Mouse (Mus musculus) neutrophil, adult 59 days (primary cell): ENCODE data around the gene Gm42372. TPM values are rescaled to one million over a fixed set of nuclear protein-coding genes. Genes with fewer than 3 reads are reported as not detected.

Source experiments
- total RNA-seq, 2 experiments: library from RNA; stranded (reverse); gene quantifications; 1 replicate in 1 of 2; 2 replicates in 1 of 2; pipeline ENCODE4 v1.2.4; 2023

Gm42372 gene
- total RNA-seq: under 1 TPM in 1 of 2 experiments, not detected in 1; 0.07 TPM

DNA sequence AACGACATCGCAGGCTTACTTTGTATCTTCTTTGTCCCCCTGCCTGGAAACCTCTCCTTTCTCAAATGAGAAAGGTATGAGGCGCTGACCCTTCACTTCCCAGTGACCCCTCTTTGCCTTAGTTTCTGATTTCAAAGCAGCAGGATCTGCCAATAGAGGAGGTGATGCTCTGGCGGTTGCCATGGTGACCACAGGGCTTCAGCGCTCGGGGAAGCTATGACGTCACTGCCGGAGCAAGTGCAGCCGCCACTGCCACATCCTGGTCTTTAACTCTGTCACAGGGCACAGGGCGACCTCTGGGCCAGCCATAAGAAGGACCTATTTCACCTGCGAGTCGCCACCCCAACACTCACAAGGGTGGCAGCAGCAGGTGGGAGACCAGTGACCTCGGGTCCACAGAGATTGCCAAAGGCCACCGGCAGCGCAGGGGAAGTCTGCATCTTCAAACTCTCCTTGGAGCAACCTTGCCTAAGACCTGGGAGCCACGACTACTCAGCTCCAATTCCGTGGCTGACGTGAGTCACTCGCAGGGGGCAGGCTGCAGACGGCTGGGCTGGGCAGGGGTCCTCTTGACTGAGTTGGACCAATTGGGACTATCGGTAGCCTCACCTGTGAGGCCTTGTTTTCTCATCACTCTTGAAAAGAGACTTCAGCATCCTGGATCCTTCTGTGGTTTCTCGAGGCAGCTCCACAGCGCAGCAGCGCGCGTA, at the start of gene Gm42372:
Gm42372 (plus strand) TSS at position 228 of the 710 bp plus-strand sequence.

DNA sequence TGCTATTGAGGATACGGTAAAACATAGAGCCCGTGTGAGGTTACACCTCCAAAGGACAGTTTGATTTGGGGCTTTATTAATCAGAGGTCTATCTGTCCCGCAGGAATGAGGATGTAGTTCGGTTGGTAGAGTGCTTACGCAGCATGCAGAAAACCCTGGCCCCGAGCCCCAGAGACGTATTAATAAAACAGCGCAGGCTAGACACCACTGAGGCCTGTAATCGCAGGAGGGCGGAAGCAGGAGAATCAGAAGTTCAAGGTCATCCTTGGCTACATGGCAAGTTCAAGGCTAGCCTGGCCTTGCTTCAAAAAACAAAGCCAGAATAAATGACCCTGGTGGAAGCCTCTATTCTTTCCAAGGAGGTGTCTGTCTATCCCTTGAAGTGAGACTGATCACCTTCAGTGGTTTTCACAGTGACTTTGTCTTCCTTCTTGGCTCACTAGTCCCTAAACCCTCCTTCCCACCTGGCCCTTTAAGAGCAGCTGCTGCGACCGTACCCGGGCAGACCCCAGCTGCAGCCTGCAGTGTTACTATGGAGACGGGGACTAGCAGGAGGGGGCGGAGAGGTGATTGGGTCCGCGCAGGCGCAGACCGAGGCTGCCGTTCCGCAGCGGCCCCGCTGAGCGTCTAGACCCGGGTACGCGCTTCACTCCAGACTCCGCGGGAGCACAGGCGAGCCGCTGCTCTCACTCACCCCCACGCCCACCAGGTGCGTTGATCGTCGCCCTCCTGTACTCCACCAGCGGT, 38.7 kb upstream of the Gm42372 start, which contains the start of gene Pnmal2:
Pnmal2 (plus strand) TSS at position 622 of the 747 bp plus-strand sequence.

DNA sequence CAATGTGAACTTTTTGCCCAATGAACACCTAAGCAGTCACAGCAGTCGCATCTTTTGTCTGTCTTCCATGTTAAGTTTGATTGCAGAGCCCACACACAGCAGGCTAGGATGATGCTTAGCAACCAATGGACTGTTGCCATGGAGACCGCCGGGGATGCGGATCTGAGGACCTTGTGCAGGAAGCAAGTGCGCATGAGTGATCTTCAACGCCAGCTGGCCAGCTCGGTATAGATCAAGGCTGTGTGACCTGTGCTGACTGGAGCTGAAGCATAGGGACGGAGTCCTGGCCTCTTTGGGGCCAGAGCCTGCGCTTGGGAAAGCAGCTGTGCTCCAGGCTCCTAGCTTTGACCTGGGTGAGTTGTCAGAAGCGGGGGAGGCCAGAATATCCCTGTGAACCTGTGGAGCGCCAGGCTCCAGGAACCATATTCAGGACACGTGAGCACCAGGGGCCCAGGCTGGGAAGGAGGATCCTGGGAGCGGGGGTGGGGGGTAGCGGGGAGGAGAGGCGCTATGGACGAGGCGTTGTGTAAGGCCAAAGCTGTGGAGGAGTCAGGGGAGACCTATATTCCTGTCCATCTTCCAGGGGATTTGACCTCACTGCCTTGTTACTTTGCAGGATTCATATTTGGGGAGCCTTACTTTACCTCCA, 23.2 kb upstream of the Gm42372 start, which contains the start of gene Pnmal1:
Pnmal1 (plus strand) TSS at position 141 of the 649 bp plus-strand sequence.

DNA sequence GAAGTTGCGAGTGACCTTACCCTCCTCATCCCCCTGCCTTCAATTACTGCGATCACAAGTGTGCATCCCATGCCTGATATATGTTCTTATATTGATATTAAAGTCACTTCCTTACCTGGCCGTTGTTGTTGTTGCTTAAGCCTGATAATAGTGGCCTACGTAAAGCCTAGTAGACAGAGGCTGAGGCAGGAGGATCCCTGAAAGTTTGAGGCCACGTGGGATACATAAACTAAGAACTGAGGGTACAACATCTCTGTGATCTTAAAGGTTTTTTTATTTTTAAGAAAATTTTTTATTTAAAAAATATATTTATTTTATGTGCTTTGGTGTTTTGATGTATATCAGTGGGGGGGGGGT, 9.5 kb downstream of the Gm42372 start, which contains the start of gene Ccdc8:
Ccdc8 (plus strand) TSS at position 258 of the 357 bp plus-strand sequence.

DNA sequence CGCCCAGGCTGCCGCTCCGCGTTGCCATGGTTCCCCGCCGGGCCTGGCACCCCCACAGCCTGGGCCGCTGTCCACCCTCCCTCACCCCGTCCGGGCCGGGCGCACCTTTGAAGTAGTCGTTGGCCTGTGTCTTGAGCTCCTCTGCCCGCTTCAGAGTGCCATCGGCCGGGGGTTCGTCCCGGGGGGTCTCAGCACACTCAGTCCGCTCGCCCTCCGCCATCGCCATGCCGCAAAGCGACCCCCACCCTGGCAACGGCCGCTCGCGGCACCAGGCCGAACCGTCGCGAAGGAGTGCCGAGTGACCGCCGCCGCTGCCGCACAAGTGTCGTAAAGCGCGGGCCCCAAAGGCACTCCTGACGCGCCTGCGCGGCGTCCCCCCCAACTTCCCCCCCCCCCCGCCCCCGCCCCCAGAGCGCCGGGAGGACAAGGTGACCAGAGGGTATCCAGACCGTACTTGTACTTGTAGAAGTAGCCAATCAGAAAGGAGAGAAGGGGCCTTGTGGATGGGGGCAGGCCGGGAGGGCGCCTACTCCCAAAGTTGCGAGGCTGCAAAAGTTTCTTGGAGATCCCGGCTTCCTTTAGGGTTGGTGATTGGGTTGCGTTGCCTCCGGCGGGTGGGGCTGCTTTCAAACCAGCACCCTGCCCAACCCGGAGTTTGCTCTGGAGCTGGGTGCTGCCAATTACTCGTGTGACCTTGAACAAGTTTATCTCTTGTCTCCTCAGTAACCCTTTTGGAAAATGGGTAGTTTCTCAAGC, 44.9 kb downstream of the Gm42372 start, which contains the start of gene Ppp5c:
Ppp5c (minus strand) TSS at position 337 of the 756 bp plus-strand sequence.

Other genes with a start within 250 kb of the Gm42372 start
- 100 to 1,000 TPM; 141 to 154 TPM for gene Ap2s1, start 244.7 kb upstream of the Gm42372 start, total RNA-seq
- gene Slc1a5, start 201.7 kb upstream of the Gm42372 start, total RNA-seq: 10 to 100 TPM; 37.3 to 44.7 TPM
- gene Strn4, start 167.2 kb upstream of the Gm42372 start, total RNA-seq: 10 to 100 TPM; 59.5 to 67.7 TPM
- 10 to 100 TPM; 13.8 to 16.2 TPM for gene Fkrp, start 166.4 kb upstream of the Gm42372 start, total RNA-seq
- 10 to 100 TPM; 44.6 to 59.5 TPM for gene Prkd2, start 140.2 kb upstream of the Gm42372 start, total RNA-seq
- not detected for gene Dact3, start 107.8 kb upstream of the Gm42372 start, total RNA-seq
- not detected for gene Gng8, start 91.3 kb upstream of the Gm42372 start, total RNA-seq
- gene Ptgir, start 76.6 kb upstream of the Gm42372 start, total RNA-seq: 10 to 100 TPM; 29.5 to 31.3 TPM
- 100 to 1,000 TPM; 202 to 213 TPM for gene Calm3, start 59.0 kb upstream of the Gm42372 start, total RNA-seq
- not detected for gene Pnmal2, start 38.4 kb upstream of the Gm42372 start, total RNA-seq
- gene Pnmal1, start 23.4 kb upstream of the Gm42372 start, total RNA-seq: not detected
- under 1 TPM; 0.20 to 0.29 TPM for gene Ccdc8, start 9.6 kb downstream of the Gm42372 start, total RNA-seq
- gene Ppp5c, start 44.8 kb downstream of the Gm42372 start, total RNA-seq: 10 to 100 TPM; 34.7 to 45.5 TPM
- under 1 TPM; 0.22 to 0.76 TPM for gene Hif3a, start 79.3 kb downstream of the Gm42372 start, total RNA-seq
- gene Psg16, start 91.0 kb downstream of the Gm42372 start, total RNA-seq: under 1 TPM in 1 of 2 experiments, not detected in 1; 0.07 TPM
- gene Ceacam3, start 167.2 kb downstream of the Gm42372 start, total RNA-seq: not detected
- gene Psg29, start 220.4 kb downstream of the Gm42372 start, total RNA-seq: not detected